Mouse (Mus musculus) ES-E14 (cell line): ENCODE results near the gene Aebp2.

Source experiments
- CHD2 ChIP-seq: IDR thresholded peaks from 2 replicates; pipeline ENCODE4 v1.6.1; 2014; ENCODE audit warnings: mild to moderate bottlenecking, low read depth, low read length, inconsistent platforms
- HCFC1 ChIP-seq: IDR thresholded peaks from 2 replicates; pipeline ENCODE4 v1.6.1; 2012; ENCODE audit warnings: low read length, inconsistent platforms, borderline replicate concordance; ENCODE audit not compliant: insufficient read depth
- MAFK ChIP-seq: IDR thresholded peaks from 2 replicates; pipeline ENCODE4 v1.6.1; 2014; ENCODE audit warnings: mild to moderate bottlenecking, low read depth, low read length, inconsistent platforms; ENCODE audit not compliant: insufficient read depth
- ZC3H11A ChIP-seq: IDR thresholded peaks from 2 replicates; pipeline ENCODE4 v1.6.1; 2012; ENCODE audit warnings: low read depth, mild to moderate bottlenecking, inconsistent platforms, low read length, borderline replicate concordance
- ZNF384 ChIP-seq: IDR thresholded peaks from 2 replicates; pipeline ENCODE4 v1.6.1; 2012; ENCODE audit warnings: low read depth, low read length, inconsistent platforms

DNA sequence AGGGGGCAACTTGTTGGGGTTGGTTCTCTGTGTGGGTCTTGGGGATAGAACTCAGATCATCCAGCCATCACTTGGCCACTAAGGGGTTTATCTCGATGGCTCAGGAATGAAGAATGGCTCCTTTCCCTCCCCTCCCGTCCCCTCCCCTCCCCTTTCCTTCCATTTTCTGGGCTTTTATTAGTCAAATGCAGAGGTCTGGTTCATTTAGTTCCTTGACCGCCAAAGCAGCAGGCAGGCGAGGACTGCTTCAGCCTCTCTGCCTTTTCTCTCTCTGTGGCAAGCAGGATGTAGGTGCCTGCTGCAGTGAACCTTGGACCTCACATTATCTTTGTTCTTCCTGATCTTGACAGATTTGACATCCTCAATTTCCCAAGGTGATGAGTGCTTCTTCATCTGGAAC lies 54.6 kb downstream of the Aebp2 start:
- no peak for TF ChIP-seq ZC3H11A
- TF ChIP-seq MAFK, result no peak
- TF ChIP-seq ZNF384, result no peak
- no peak for TF ChIP-seq HCFC1
- no peak for TF ChIP-seq CHD2
